Mouse (Mus musculus) limb, embryonic 14.5 days (tissue): Measurements from ENCODE around the gene Spast. TPM values are rescaled to one million over a fixed set of nuclear protein-coding genes. Genes with fewer than 3 reads are reported as not detected.
A peak's percentile ranks its signal among the peaks of the same experiment; 100 is the strongest.

Experiments
- ATAC-seq: fragments of 200-750 bp; cut with Nextera tagmentation; 2 replicates; pipeline ENCODE4 v1.8.0; 2017; ENCODE audit warnings: low read depth, moderate number of reproducible peaks, moderate TSS enrichment; ENCODE audit not compliant: low FRiP score
- DNase-seq: peaks from one replicate; pipeline ENCODE4 v3.0.0-alpha.2; 2015; ENCODE audit warnings: low spot score
- H3K27ac ChIP-seq: fragments of 300-500 bp; sonication (generic); replicated peaks from 2 replicates; pipeline ENCODE4 v1.5.1; 2014; ENCODE audit warnings: low read depth, mild to moderate bottlenecking, low read length, moderate library complexity, mixed read lengths
- H3K27me3 ChIP-seq: fragments of 300-500 bp; sonication (generic); 2 replicates; pipeline ENCODE4 v1.6.1; 2014; ENCODE audit warnings: low read length, mixed read lengths; ENCODE audit not compliant: control insufficient read depth, insufficient read depth
- H3K36me3 ChIP-seq: fragments of 300-500 bp; sonication (generic); 2 replicates; pipeline ENCODE4 v1.6.1; 2014; ENCODE audit warnings: mild to moderate bottlenecking, low read length, moderate library complexity, mixed read lengths; ENCODE audit not compliant: control insufficient read depth, insufficient read depth
- H3K4me1 ChIP-seq: fragments of 300-500 bp; sonication (generic); 2 replicates; pipeline ENCODE4 v1.6.1; 2014; ENCODE audit warnings: antibody characterized with exemption, low read length, mixed read lengths; ENCODE audit not compliant: control insufficient read depth, insufficient read depth
- H3K4me2 ChIP-seq: fragments of 300-500 bp; sonication (generic); replicated peaks from 2 replicates; pipeline ENCODE4 v1.6.1; 2014; ENCODE audit warnings: low read depth, mild to moderate bottlenecking, low read length, moderate library complexity; ENCODE audit not compliant: severe bottlenecking
- H3K4me3 ChIP-seq: fragments of 300-500 bp; sonication (generic); replicated peaks from 2 replicates; pipeline ENCODE4 v1.5.1; 2014; ENCODE audit warnings: low read length
- H3K9ac ChIP-seq: fragments of 300-500 bp; sonication (generic); 2 replicates; pipeline ENCODE4 v1.6.1; 2014; ENCODE audit warnings: mild to moderate bottlenecking, low read depth, low read length, moderate library complexity; ENCODE audit not compliant: severe bottlenecking
- H3K9me3 ChIP-seq: fragments of 300-500 bp; sonication (generic); 2 replicates; pipeline ENCODE4 v1.6.1; 2016; ENCODE audit warnings: low read length; ENCODE audit not compliant: control insufficient read depth
- POLR2A ChIP-seq: fragments of 200-500 bp; IDR thresholded peaks from 2 replicates; pipeline ENCODE4 v1.8.0; 2012; ENCODE audit warnings: inconsistent platforms, mild to moderate bottlenecking, moderate library complexity, borderline replicate concordance; ENCODE audit not compliant: insufficient read depth, insufficient read length; ENCODE audit errors: extremely low read depth
- WGBS: fragments of 180-500 bp; shearing (Covaris S2); extraction: QIAGEN DNeasy Blood & Tissue Kit; methylation state at CpG from one replicate; pipeline ENCODE4 v1.1.7; 2014; 5-methylcytosine and 5-hydroxymethylcytosine counted together
- polyA plus RNA-seq, 2 experiments: library from polyadenylated mRNA; depleted of rRNA in 1 of 2; stranded (reverse) in 1 of 2; unstranded in 1 of 2; fragments of >200 nt; fragmentation: Nextera tagmentation in 1 of 2; extraction: Ambion mirVana in 1 of 2; gene quantifications; 2 replicates each; pipeline versions ENCODE4 v1.2.1 to v1.2.3; 2012 to 2014

Spast gene
- polyA plus RNA-seq, 2 experiments = 23.7 to 28.3 TPM

GRCm38 (mm10) chr17:74389847-74390246 is 51.1 kb downstream of the Spast start:
- TF ChIP-seq POLR2A = no peak
- Histone ChIP-seq H3K9ac (no peak overlapping the region), H3K27ac (no peak overlapping the region), H3K4me3 (no peak overlapping the region), H3K4me2 (no peak overlapping the region), H3K4me1 (no peaks in the 10 kb centered on the region), H3K27me3 (no peaks in the 10 kb centered on the region), H3K36me3 (peaks cover 46% of the 10 kb centered on the region), H3K9me3 (no peaks in the 10 kb centered on the region)
- ATAC-seq = no peak
- 83% methylated on average over 3 of the region's 3 CpGs for WGBS
- DNase-seq = no peak

- no peaks in the 10 kb centered on the region for H3K9me3 ChIP-seq
- H3K27me3 ChIP-seq = no peaks in the 10 kb centered on the region
- H3K27ac ChIP-seq = no peak overlapping the region
- ATAC-seq = no peak
- no peak overlapping the region for H3K9ac ChIP-seq
- no peak overlapping the region for H3K4me2 ChIP-seq
- TF ChIP-seq POLR2A = no peak
- peaks cover 7% of the 10 kb centered on the region; the same call in 1 of the 2 replicates for H3K36me3 ChIP-seq
- DNase-seq = no peak
- no peak overlapping the region for H3K4me3 ChIP-seq
- WGBS = 86% methylated on average over 2 of the region's 2 CpGs
- H3K4me1 ChIP-seq = peaks cover 7% of the 10 kb centered on the region; the same call in 1 of the 2 replicates
Measured at GRCm38 (mm10) chr17:74394381-74394780, 55.6 kb downstream of the Spast start.

- H3K27me3 ChIP-seq = no peaks in the 10 kb centered on the region
- no peaks in the 10 kb centered on the region for H3K9me3 ChIP-seq
- no peak overlapping the region for H3K27ac ChIP-seq
- H3K4me2 ChIP-seq = peak overlapping the region; percentile 62
- peak overlapping the region; percentile 94; the same call in 1 of the 2 replicates for H3K9ac ChIP-seq
- H3K4me1 ChIP-seq = peaks cover 7% of the 10 kb centered on the region; the same call in 1 of the 2 replicates
- WGBS = 30% methylated on average over 16 of the region's 16 CpGs
- peaks cover 7% of the 10 kb centered on the region; the same call in 1 of the 2 replicates for H3K36me3 ChIP-seq
- peak overlapping the region; percentile 87 for H3K4me3 ChIP-seq
- DNase-seq (no peak), ATAC-seq (peak; percentile 13; the same call in 1 of the 2 replicates)
- no peak for TF ChIP-seq POLR2A
Measured at GRCm38 (mm10) chr17:74394855-74395254, 56.1 kb downstream of the Spast start.

- TF ChIP-seq POLR2A = peak; percentile 93; the same call in 1 of the 2 replicates
- Histone ChIP-seq H3K9ac (peak within 1 kb of the TSS; percentile 94), H3K27me3 (no peaks in the 10 kb centered on the region), H3K9me3 (no peaks in the 10 kb centered on the region), H3K36me3 (peaks cover 9% of the 10 kb centered on the region), H3K27ac (peak within 1 kb of the TSS; percentile 86), H3K4me3 (peak within 1 kb of the TSS; percentile 87), H3K4me2 (peak within 1 kb of the TSS; percentile 62), H3K4me1 (peaks cover 7% of the 10 kb centered on the region; the same call in 1 of the 2 replicates)
- ATAC-seq (peak; percentile 99), DNase-seq (peak; percentile 96)
- under 1% methylated on average over 41 of the region's 41 CpGs for WGBS
Measured at GRCm38 (mm10) chr17:74395383-74396065, 56.7 kb downstream of the Spast start, which contains the start of gene Slc30a6. Gene Slc30a6 (plus strand): TSS chr17:74395608.

GRCm38 (mm10) chr17:74396766-74397165 is 58.0 kb downstream of the Spast start:
- 80% methylated on average over 4 of the region's 4 CpGs for WGBS

More at GRCm38 (mm10) chr17:74396766-74397165, 58.0 kb downstream of the Spast start:
- Histone ChIP-seq H3K4me1 (peaks cover 7% of the 10 kb centered on the region; the same call in 1 of the 2 replicates), H3K9ac (no peak overlapping the region), H3K27ac (no peak overlapping the region), H3K27me3 (no peaks in the 10 kb centered on the region), H3K4me2 (peak overlapping the region; percentile 62), H3K36me3 (peaks cover 3% of the 10 kb centered on the region), H3K4me3 (peak overlapping the region; percentile 87; the same call in 1 of the 2 replicates), H3K9me3 (no peaks in the 10 kb centered on the region)
- ATAC-seq (no peak), DNase-seq (no peak)
- no peak for TF ChIP-seq POLR2A
